Mouse (Mus musculus): ENCODE measurements around the gene Edc4.

Gene Edc4

DNA sequence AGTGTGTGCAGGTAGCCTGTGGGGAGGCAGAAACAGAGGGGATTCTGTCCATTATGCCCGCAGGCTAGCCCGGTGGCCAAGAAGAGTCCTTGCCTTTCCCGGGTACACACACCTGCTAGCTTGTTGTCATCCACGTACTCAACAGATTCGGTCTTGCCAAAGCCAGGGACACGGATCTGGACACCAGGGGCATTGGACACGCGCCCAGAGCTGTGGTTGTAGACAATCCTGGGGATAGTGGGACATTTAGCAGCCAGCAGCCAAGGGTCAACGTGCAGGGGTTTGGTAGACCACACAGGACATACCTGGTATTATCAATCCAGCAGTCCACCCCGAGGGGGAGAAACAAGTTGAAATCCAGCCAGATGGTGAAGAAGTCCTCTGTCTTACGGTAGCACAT lies 61.3 kb downstream of the Edc4 start:
- in situ Hi-C loops (cut with MboI), result loop anchor here (25.0 kb wide), 1 partner anchor 230 kb away; the partner anchor contains the start of genes 4933405L10Rik, Acd, Enkd1 and Pard6a

DNA sequence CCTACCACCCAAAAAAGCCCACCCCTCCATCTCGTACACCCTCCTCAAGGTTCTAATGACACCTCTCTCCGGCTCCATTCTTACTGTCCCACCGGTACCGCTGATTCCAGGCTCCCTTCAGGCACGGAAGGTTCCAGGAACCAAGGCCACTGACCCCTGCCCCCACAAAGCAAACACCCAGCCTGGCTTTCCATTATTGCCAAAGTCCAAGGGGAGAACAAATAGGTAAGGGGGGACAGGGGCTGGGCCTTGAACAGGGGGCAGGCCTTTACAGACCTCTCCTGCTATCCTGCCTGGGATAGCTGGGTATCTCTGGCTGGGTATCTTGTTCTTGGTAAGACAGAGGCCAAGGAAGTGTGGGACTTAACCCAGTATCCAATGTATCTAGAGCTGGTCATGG lies 61.9 kb downstream of the Edc4 start:
- in situ Hi-C loops (cut with MboI), result loop anchor here (25.0 kb wide), 1 partner anchor 230 kb away; the partner anchor contains the start of genes 4933405L10Rik, Acd, Enkd1 and Pard6a

DNA sequence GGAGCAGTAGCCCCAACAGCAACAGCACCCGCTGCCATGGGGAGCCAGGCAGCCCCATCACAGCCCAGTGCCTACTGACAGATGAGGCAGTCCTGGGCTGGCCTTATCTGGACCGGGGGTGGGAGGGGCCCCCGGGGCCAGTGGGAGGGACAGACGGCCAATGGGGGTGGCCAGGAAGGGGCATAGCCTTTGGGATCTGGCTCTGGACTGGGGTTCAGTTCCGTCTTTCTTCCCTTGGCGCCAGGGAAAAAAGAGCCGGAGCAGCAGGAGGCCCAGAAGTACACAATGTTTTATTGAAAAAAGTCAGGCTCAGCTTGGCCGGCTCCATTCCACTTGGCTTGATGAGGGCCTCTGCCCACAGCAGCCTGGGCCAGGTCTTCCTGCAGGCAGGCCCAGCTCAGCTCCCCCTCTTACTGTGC lies 62.6 kb downstream of the Edc4 start, which contains the start of gene Lcat:
Lcat (minus strand) TSS at position 62 of the 419 bp plus-strand sequence.
- in situ Hi-C loops (cut with MboI), result loop anchor here (25.0 kb wide), 1 partner anchor 231 kb away; the partner anchor contains the start of genes 4933405L10Rik, Acd, Enkd1 and Pard6a

All from mature B cell (primary cell).